ENCODE assay signal across 19 mouse cellular contexts in genomic region chr9:27286296-27286695, GRCm38 (mm10). TPM values are rescaled to one million over a fixed set of nuclear protein-coding genes. Genes with fewer than 3 reads are reported as not detected.
"Had no signal": no experiment of that assay in that cellular context is flagged by ENCODE, and none has a peak within 500 bp of the region (broad histone marks: within the 10 kb centered on the region; RNA-seq: fewer than 3 reads in every experiment).

No protein-coding gene starts in this region.

- H3K4me1 ChIP-seq: liver, embryonic 15.5 days; megakaryocyte, embryonic 14.5 days; stomach, embryonic 15.5 days had no signal

- H3K9me3 ChIP-seq: liver, embryonic 15.5 days; lung, embryonic 15.5 days; megakaryocyte, embryonic 14.5 days; midbrain, embryonic 12.5 days; neural tube, embryonic 12.5 days; stomach, embryonic 15.5 days had no signal

- ATAC-seq: liver, postnatal 0 days; lung, postnatal 0 days; midbrain, embryonic 16.5 days had no signal

- DNase-seq: liver, postnatal 0 days; lung, adult 2 months; lung, postnatal 14 days; lung, postnatal 36 days; midbrain, embryonic 14.5 days; right cerebral cortex, postnatal 14 days; thymus, adult 2 months; thymus, postnatal 25 days; thymus, postnatal 4 days had no signal

- H3K9ac ChIP-seq: liver, embryonic 15.5 days; liver, postnatal 0 days; lung, embryonic 15.5 days; midbrain, embryonic 12.5 days; neural tube, embryonic 12.5 days; stomach, embryonic 15.5 days had no signal

- H3K27me3 ChIP-seq: liver, embryonic 15.5 days; lung, embryonic 15.5 days; stomach, embryonic 15.5 days had no signal

- H3K4me2 ChIP-seq: liver, embryonic 15.5 days; lung, embryonic 15.5 days; midbrain, embryonic 12.5 days; neural tube, embryonic 12.5 days; stomach, embryonic 15.5 days had no signal

- H3K27ac ChIP-seq: liver, embryonic 15.5 days; lung, embryonic 15.5 days; macrophage; midbrain, embryonic 12.5 days; neural tube, embryonic 12.5 days; stomach, embryonic 15.5 days; stomach, postnatal 0 days had no signal

- H3K36me3 ChIP-seq: liver, embryonic 15.5 days; lung, embryonic 15.5 days; midbrain, embryonic 12.5 days; neural tube, embryonic 12.5 days; stomach, embryonic 15.5 days had no signal

- H3K4me3 ChIP-seq: liver, embryonic 15.5 days; lung, embryonic 15.5 days; megakaryocyte, embryonic 14.5 days; midbrain, embryonic 12.5 days; neural tube, embryonic 12.5 days; stomach, embryonic 15.5 days had no signal

RNA-seq across cellular contexts. Expression of gene Igsf9b, which starts 12.7 kb away (rescaled TPM):
- polyA plus RNA-seq: macrophage had no signal
